Mouse (Mus musculus) liver, adult 2 months (tissue): ENCODE results near the gene Mnat1.

ENCODE experiments used
- CTCF ChIP-seq: fragments of 200-500 bp; IDR thresholded peaks from 2 replicates; pipeline ENCODE4 v1.5.1; 2011; ENCODE audit warnings: low read depth, low read length, control low read depth
- POLR2A ChIP-seq: fragments of 200-500 bp; IDR thresholded peaks from 2 replicates; pipeline ENCODE4 v1.6.1; 2011; ENCODE audit warnings: low read length, control low read depth; ENCODE audit not compliant: insufficient read depth; ENCODE audit errors: extremely low read depth

DNA sequence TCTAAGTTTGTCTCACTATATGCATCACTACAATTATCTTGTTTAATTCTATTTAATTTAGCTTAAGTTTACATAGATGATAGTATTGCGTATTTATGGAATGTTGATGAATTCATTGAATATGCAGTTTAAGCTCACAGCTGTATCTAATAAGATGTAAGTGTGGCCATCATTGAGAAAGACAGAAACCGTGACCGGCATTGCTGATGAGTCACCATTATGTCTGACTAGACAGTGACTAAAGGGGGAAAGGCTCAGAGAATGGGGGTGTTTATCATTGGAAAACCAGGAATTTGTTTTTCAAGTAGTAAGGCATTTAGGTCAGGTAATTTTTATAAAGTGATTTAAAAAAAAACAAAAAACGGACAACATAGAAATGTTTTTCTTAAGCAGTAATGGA lies 184.2 kb downstream of the Mnat1 start:
- TF ChIP-seq CTCF, result no peak
- no peak for TF ChIP-seq POLR2A
